Mouse (Mus musculus) heart, embryonic 14.5 days (tissue): ENCODE results near the gene Apol9a. TPM values are rescaled to one million over a fixed set of nuclear protein-coding genes. Genes with fewer than 3 reads are reported as not detected.
"Not testable (repeated sequence)": the region's sequence is repeated elsewhere in the genome, so short reads cannot be mapped to it uniquely, and the experiment has no call there.

ENCODE experiments used
- ATAC-seq: fragments of 200-750 bp; cut with Nextera tagmentation; 2 replicates; pipeline ENCODE4 v1.8.0; 2017; ENCODE audit warnings: low read depth, moderate TSS enrichment; ENCODE audit not compliant: insufficient number of reproducible peaks, insufficient read depth, low FRiP score
- H3K27ac ChIP-seq, 2 experiments: fragments of 200-500 bp in 1 of 2; fragments of 300-500 bp in 1 of 2; sonication (generic) in 1 of 2; replicated peaks in 1 of 2; 2 replicates each; pipeline ENCODE4 v1.5.1; 2012 to 2014; ENCODE audit warnings: low read depth in 2 of 2, low read length in 2 of 2, control low read depth in 1 of 2, mild to moderate bottlenecking in 1 of 2, mixed read lengths in 1 of 2; ENCODE audit not compliant: control insufficient read depth in 1 of 2, insufficient read depth in 1 of 2
- H3K27me3 ChIP-seq: fragments of 300-500 bp; sonication (generic); 2 replicates; pipeline ENCODE4 v1.6.1; 2014; ENCODE audit warnings: mild to moderate bottlenecking, low read length, control low read depth; ENCODE audit not compliant: control insufficient read depth, insufficient read depth
- H3K36me3 ChIP-seq: fragments of 300-500 bp; sonication (generic); 2 replicates; pipeline ENCODE4 v1.6.1; 2014; ENCODE audit warnings: mild to moderate bottlenecking, control low read depth, low read length, mixed read lengths; ENCODE audit not compliant: control insufficient read depth, insufficient read depth
- H3K4me1 ChIP-seq, 2 experiments: fragments of 200-500 bp in 1 of 2; fragments of 300-500 bp in 1 of 2; sonication (generic) in 1 of 2; 2 replicates each; pipeline ENCODE4 v1.6.1; 2012 to 2014; ENCODE audit warnings: low read length in 2 of 2, control low read depth in 1 of 2, mixed read lengths in 1 of 2; ENCODE audit not compliant: control insufficient read depth in 2 of 2, insufficient read depth in 2 of 2
- H3K4me2 ChIP-seq: fragments of 300-500 bp; sonication (generic); 2 replicates; pipeline ENCODE4 v1.6.1; 2014; ENCODE audit warnings: mild to moderate bottlenecking, low read length
- H3K4me3 ChIP-seq, 2 experiments: fragments of 200-500 bp in 1 of 2; fragments of 300-500 bp in 1 of 2; sonication (generic) in 1 of 2; 2 replicates each; pipeline ENCODE4 v1.5.1; 2012 to 2014; ENCODE audit warnings: low read length in 2 of 2, mild to moderate bottlenecking in 2 of 2, control low read depth in 1 of 2, low read depth in 1 of 2, moderate library complexity in 1 of 2; ENCODE audit not compliant: control insufficient read depth in 1 of 2, insufficient read depth in 1 of 2
- H3K9ac ChIP-seq: fragments of 300-500 bp; sonication (generic); 2 replicates; pipeline ENCODE4 v1.6.1; 2014; ENCODE audit warnings: mild to moderate bottlenecking, low read length
- H3K9me3 ChIP-seq: fragments of 300-500 bp; sonication (generic); 2 replicates; pipeline ENCODE4 v1.6.1; 2016; ENCODE audit warnings: low read length, control low read depth; ENCODE audit not compliant: control insufficient read depth
- WGBS: fragments of 180-500 bp; shearing (Covaris S2); extraction: QIAGEN DNeasy Blood & Tissue Kit; methylation state at CpG from one replicate; pipeline ENCODE4 v1.1.7; 2014; 5-methylcytosine and 5-hydroxymethylcytosine counted together
- polyA plus RNA-seq: library from polyadenylated mRNA; unstranded; fragments of >200 nt; fragmentation: Nextera tagmentation; extraction: Ambion mirVana; gene quantifications from 2 replicates; pipeline ENCODE4 v1.2.1, GENCODE M21; 2014

The Apol9a gene
- polyA plus RNA-seq, 1 experiment from 2014 or later = 0.82 TPM

GRCm38 (mm10) chr15:77416655-77417333 is 5.9 kb upstream of the Apol9a start:
- WGBS = 23% methylated on average over 2 of the region's 10 CpGs
- ATAC-seq, H3K4me3 ChIP-seq, H3K4me1 ChIP-seq, H3K27me3 ChIP-seq, H3K36me3 ChIP-seq, H3K27ac ChIP-seq, H3K9me3 ChIP-seq, H3K4me2 ChIP-seq, H3K9ac ChIP-seq: not testable (repeated sequence)

- H3K4me1 ChIP-seq, H3K36me3 ChIP-seq, ATAC-seq, H3K4me2 ChIP-seq, H3K27me3 ChIP-seq, H3K9me3 ChIP-seq, H3K4me3 ChIP-seq, H3K9ac ChIP-seq, H3K27ac ChIP-seq: not testable (repeated sequence)
- WGBS = 38% methylated on average over 2 of the region's 2 CpGs
Observed at GRCm38 (mm10) chr15:77415653-77416052, 4.7 kb upstream of the Apol9a start.

DNA sequence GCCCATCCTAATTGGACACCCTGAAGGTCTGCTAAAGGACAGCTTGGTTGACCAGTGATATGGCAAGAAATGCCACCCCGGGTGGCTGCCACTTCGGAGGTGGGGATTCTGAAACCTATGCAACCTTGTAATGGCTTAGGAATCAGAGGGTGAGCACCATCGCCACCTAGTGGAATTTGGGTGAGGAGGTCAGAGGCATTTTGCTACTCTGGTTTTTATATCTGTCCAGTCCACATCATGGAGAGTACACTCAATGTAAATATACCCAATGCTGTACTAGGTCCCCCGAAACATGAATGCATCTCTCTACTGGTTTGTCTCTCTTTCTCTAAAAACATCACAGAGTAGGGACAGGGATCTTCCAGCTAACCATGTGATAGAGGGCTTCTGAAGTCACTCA is 1.8 kb upstream of the Apol9a start:
- WGBS = 24% methylated on average over 4 of the region's 4 CpGs
- H3K4me3 ChIP-seq, H3K9ac ChIP-seq, H3K36me3 ChIP-seq, H3K9me3 ChIP-seq, H3K4me1 ChIP-seq, H3K27me3 ChIP-seq, H3K4me2 ChIP-seq, H3K27ac ChIP-seq, ATAC-seq: not testable (repeated sequence)

GRCm38 (mm10) chr15:77406370-77406769 is 4.6 kb downstream of the Apol9a start:
- H3K4me1 ChIP-seq, ATAC-seq, H3K36me3 ChIP-seq, H3K27me3 ChIP-seq, H3K9me3 ChIP-seq, H3K27ac ChIP-seq, H3K4me2 ChIP-seq, H3K9ac ChIP-seq, H3K4me3 ChIP-seq: not testable (repeated sequence)
- 31% methylated on average over 10 of the region's 10 CpGs for WGBS

DNA sequence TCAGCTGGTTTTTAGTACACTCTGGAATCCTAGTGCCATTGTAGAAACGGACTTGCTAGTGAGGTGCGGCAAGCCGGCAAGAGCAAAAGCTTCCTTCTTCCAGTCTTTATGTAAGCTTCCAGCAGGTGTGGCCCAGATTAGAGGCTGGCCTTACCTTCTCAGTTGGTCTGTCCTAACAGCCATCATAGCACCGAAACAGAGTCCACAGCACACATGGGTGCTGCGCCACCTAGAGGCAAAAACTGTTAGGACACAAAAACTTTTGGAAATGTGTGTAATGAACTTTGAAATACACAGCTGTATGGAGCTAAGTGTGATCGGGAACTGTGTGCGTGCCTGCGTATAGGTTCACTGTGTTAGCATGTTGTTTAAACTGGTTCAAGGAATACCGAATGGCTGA is 11.9 kb downstream of the Apol9a start, which contains the start of gene Apol7a:
TSS of gene Apol7a (minus strand) at position 84 of the 400 bp plus-strand sequence.
- not testable (repeated sequence) for H3K9ac ChIP-seq, H3K4me3 ChIP-seq, ATAC-seq, H3K36me3 ChIP-seq, H3K4me1 ChIP-seq, H3K9me3 ChIP-seq, H3K27me3 ChIP-seq
- H3K27ac ChIP-seq = peak within 1 kb of the TSS; percentile 29 to 41; a peak in 3 of 4 replicates
- H3K4me2 ChIP-seq = peak within 1 kb of the TSS; percentile 11
- 57% methylated on average over 9 of the region's 9 CpGs for WGBS

DNA sequence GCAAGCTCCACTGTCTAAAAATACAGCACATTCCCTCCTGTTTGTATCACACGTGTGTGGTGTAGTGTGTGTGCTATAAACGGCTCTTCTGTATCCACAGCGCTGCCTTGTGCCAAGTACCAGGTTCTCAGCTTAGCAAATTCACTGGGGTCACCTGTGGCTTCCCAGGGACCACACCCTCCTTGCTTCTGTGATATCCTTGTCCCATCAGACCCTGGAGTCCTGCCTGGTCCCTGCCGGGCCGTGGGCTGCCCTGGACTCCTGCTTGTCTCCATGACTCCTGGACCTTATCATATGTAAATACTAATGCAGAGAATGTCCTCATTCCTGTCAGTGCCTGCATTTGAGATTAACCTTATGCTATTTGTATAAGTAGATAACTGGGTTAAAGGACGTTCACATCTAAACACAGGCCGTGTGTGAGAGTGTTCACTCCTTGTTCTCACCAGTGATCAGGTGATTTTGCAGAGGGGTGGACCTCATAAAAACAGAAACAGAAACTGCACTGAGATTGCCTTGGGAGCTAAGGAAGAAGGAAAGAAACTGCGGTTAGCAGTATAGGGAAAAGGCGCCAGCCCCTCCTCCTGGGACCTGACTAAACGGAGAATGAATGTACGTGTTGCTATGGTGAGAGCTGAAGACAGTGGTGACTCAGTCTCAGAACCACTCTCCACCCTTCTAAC is 13.3 kb downstream of the Apol9a start:
- H3K36me3 ChIP-seq, H3K27me3 ChIP-seq, H3K9ac ChIP-seq, H3K9me3 ChIP-seq, H3K4me3 ChIP-seq, H3K4me1 ChIP-seq: not testable (repeated sequence)
- Histone ChIP-seq H3K4me2 (peak overlapping the region; percentile 11), H3K27ac (peak overlapping the region; percentile 41 to 59)
- ATAC-seq = peak; percentile 76
- WGBS = 21% methylated on average over 11 of the region's 11 CpGs

DNA sequence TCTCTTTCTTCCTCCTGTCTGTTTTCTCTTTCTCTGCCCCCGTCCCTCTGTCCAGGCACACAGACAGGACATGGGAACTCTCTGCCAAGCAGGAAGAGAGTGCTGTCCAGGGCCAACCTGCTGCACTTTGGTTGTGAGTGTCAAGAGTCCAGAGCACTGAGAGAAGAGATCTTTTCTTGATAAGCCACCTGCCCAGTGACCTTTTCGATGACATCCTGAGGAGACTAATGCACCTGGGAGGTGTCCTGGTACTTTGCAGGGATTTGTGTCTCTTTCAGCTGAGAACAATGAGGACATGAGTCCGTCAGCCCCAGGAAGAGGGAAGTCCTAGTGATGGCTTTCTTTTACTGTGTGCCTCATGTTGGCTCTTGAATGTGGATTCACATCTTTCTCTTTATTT is 17.1 kb downstream of the Apol9a start:
- H3K9me3 ChIP-seq, H3K4me1 ChIP-seq, H3K27ac ChIP-seq, H3K27me3 ChIP-seq, ATAC-seq, H3K4me3 ChIP-seq, H3K4me2 ChIP-seq, H3K9ac ChIP-seq, H3K36me3 ChIP-seq: not testable (repeated sequence)
- 47% methylated on average over 3 of the region's 3 CpGs for WGBS
